Mouse (Mus musculus): ENCODE results near the gene Hist1h3g.
A peak's percentile ranks its signal among the peaks of the same experiment; 100 is the strongest.

GRCm38 (mm10) chr13:23585029-23585441, 49.8 kb downstream of the Hist1h3g start:
- TF ChIP-seq CTCF (IDR thresholded peaks at IDR 0.05) = no peak
- TF ChIP-seq POLR2A (IDR thresholded peaks at IDR 0.05; ENCODE audit: insufficient read depth, low read depth, low read length) = peak; percentile 57
- TF ChIP-seq EP300 (IDR thresholded peaks at IDR 0.05; ENCODE audit: insufficient read depth, low read depth, low read length) = no peak
